Mouse (Mus musculus): Measurements from ENCODE around the gene Mrps34.

The Mrps34 gene

GRCm38 (mm10) chr17:24894995-24895547 lies at the start of gene Mrps34, which contains the start of gene Eme2:
Mrps34 (plus strand) TSS chr17:24895116.
Eme2 (minus strand) TSS chr17:24895087.
- DNase-seq (ENCODE audit: low spot score): peak; percentile 83

- no peak for DNase-seq (ENCODE audit: low spot score)
Observed at GRCm38 (mm10) chr17:24847386-24847785, 47.5 kb upstream of the Mrps34 start.

- DNase-seq (ENCODE audit: low spot score): no peak
Observed at GRCm38 (mm10) chr17:24848600-24849031, 46.3 kb upstream of the Mrps34 start.

- DNase-seq (ENCODE audit: low spot score): no peak
Observed at GRCm38 (mm10) chr17:24849733-24850064, 45.2 kb upstream of the Mrps34 start.

GRCm38 (mm10) chr17:24850065-24850772 lies 44.7 kb upstream of the Mrps34 start, which contains the start of gene Fahd1:
Fahd1 (minus strand) TSS chr17:24850364.
- DNase-seq (ENCODE audit: low spot score): peak; percentile 95

GRCm38 (mm10) chr17:24850773-24851127 lies 44.2 kb upstream of the Mrps34 start:
- no peak for DNase-seq (ENCODE audit: low spot score)

- DNase-seq (ENCODE audit: low spot score): no peak
Observed at GRCm38 (mm10) chr17:24851381-24852125, 43.4 kb upstream of the Mrps34 start.

GRCm38 (mm10) chr17:24855838-24856464 lies 39.0 kb upstream of the Mrps34 start:
- DNase-seq (ENCODE audit: low spot score): no peak

GRCm38 (mm10) chr17:24856589-24856988 lies 38.3 kb upstream of the Mrps34 start:
- DNase-seq (ENCODE audit: low spot score): no peak

- no peak for DNase-seq (ENCODE audit: low spot score)
Observed at GRCm38 (mm10) chr17:24857831-24858470, 37.0 kb upstream of the Mrps34 start.

- DNase-seq (ENCODE audit: low spot score): no peak
Observed at GRCm38 (mm10) chr17:24858967-24859366, 35.9 kb upstream of the Mrps34 start.

GRCm38 (mm10) chr17:24860076-24860475 lies 34.8 kb upstream of the Mrps34 start:
- no peak for DNase-seq (ENCODE audit: low spot score)

- peak; percentile 65 for DNase-seq (ENCODE audit: low spot score)
Observed at GRCm38 (mm10) chr17:24861785-24862184, 33.1 kb upstream of the Mrps34 start.

- no peak for DNase-seq (ENCODE audit: low spot score)
Observed at GRCm38 (mm10) chr17:24865776-24866175, 29.1 kb upstream of the Mrps34 start, which contains the start of gene Igfals. Igfals (plus strand) TSS chr17:24865997.

GRCm38 (mm10) chr17:24867914-24868313 lies 27.0 kb upstream of the Mrps34 start:
- no peak for DNase-seq (ENCODE audit: low spot score)

GRCm38 (mm10) chr17:24873695-24874404 lies 21.1 kb upstream of the Mrps34 start:
- DNase-seq (ENCODE audit: low spot score): no peak

- no peak for DNase-seq (ENCODE audit: low spot score)
Observed at GRCm38 (mm10) chr17:24874405-24874745, 20.5 kb upstream of the Mrps34 start.

GRCm38 (mm10) chr17:24874989-24875388 lies 19.9 kb upstream of the Mrps34 start:
- DNase-seq (ENCODE audit: low spot score): no peak

GRCm38 (mm10) chr17:24877336-24878116 lies 17.4 kb upstream of the Mrps34 start:
- no peak for DNase-seq (ENCODE audit: low spot score)

GRCm38 (mm10) chr17:24878117-24878397 lies 16.9 kb upstream of the Mrps34 start:
- no peak for DNase-seq (ENCODE audit: low spot score)

- no peak for DNase-seq (ENCODE audit: low spot score)
Observed at GRCm38 (mm10) chr17:24878531-24878930, 16.4 kb upstream of the Mrps34 start.

Data from testis, postnatal 14 days (tissue).